Mouse (Mus musculus): ENCODE data around the gene Rho. TPM values are rescaled to one million over a fixed set of nuclear protein-coding genes. Genes with fewer than 3 reads are reported as not detected.

Gene Rho
- polyA plus RNA-seq, 1 experiment, result 0.19 TPM

DNA sequence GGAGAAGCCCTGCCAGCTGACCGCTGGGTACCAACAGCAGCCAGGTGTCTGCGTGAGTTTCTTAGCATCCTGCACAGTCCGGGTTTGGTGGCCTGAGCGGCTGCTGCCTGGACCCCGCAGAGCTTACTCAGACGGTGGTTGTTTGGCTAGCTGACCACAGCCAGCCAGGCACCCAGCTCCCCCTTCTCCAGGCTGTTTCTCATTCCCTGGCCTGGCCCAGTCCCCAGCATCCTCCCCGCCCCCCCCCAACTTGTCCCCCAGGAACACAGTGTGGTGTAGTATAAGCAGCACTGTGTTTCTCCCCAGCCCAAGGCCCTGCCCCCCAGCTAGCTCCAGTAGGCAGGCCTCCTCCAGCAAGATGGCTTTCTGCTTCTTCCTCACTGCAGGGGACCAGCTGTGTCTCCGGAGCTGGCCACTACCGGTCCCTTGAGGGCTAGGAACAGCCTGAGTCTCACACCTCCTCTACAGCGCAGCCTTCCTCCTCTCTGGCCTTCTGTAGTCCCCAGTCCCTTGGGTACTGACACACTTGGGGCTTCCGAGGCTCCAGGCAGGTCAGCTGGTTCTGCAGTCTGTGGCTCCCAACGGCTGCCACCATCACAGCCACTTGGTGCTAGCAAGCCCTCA lies 55.0 kb downstream of the Rho start:
- Histone ChIP-seq H3K36me3 (ENCODE audit: control insufficient read depth, insufficient read depth) (no peaks in the 10 kb centered on the region), H3K27me3 (ENCODE audit: control insufficient read depth, insufficient read depth, insufficient read length) (no peaks in the 10 kb centered on the region), H3ac (ENCODE audit: control insufficient read depth, insufficient read length) (no peak overlapping the region), H3K79me2 (ENCODE audit: control insufficient read depth, insufficient read depth) (peaks cover 30% of the 10 kb centered on the region), H3K4me3 (no peak overlapping the region), H3K4me2 (ENCODE audit: low read depth) (no peak overlapping the region)
- no peak for TF ChIP-seq POLR2A (IDR thresholded peaks at IDR 0.05; ENCODE audit: insufficient read length, low read depth)
- no peak for TF ChIP-seq MAX (IDR thresholded peaks at IDR 0.05; ENCODE audit: low read depth)
- peak in 1 of 3 experiments; percentile 12 for TF ChIP-seq MYOG (IDR thresholded peaks at IDR 0.05; ENCODE audit: control insufficient read depth in 1 of 3, insufficient read depth in 1 of 3, insufficient read length in 2 of 3, low read depth in 2 of 3)
- no peak for TF ChIP-seq TCF3 (IDR thresholded peaks at IDR 0.05; ENCODE audit: insufficient read length, low read depth)
- TF ChIP-seq MYOD1 (IDR thresholded peaks at IDR 0.05; ENCODE audit: control insufficient read depth in 1 of 3, insufficient read length in 2 of 3, low read depth in 2 of 3), result peak in 1 of 3 experiments; percentile 22

DNA sequence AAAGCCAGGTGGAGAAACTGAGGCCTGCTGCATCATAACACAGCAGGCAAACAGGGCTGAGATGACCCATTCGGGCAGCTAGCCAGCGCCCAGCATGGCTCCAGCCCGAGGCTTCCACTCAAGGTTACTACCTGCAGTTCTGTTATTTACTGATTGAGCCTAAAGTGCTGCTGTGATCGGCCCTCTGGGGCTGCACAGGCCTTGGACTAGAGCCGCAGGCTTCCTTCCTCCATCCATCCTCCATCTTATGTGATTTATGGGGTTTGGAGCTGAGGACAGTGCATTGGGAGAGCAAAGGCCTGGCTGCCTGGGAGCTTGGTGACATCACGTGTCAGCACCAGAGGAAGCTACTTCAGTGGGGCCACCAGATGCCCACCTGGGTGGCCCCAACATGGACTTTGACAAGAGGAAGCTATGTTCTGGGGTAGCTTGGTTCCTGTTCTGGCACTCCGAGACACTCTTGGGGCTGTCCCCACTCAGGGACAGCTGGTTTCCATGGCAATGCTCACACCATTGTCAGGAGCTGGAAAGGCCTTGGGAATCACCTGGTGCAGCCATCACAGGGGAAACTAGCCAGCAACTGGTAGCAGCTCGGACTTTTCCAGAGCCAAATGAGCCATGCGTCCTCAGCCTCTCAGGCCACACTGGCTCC lies 55.7 kb downstream of the Rho start:
- TF ChIP-seq SRF (IDR thresholded peaks at IDR 0.05; ENCODE audit: control insufficient read depth, insufficient read length, low read depth) (no peak), USF1 (IDR thresholded peaks at IDR 0.05; ENCODE audit: low read depth) (no peak), MYOD1 (IDR thresholded peaks at IDR 0.05; ENCODE audit: control insufficient read depth in 1 of 3, insufficient read length in 2 of 3, low read depth in 2 of 3) (no peak), TCF12 (IDR thresholded peaks at IDR 0.05; ENCODE audit: insufficient read depth, poor library complexity, severe bottlenecking) (no peak), POLR2A (IDR thresholded peaks at IDR 0.05; ENCODE audit: insufficient read length, low read depth) (no peak), REST (IDR thresholded peaks at IDR 0.05; ENCODE audit: insufficient read depth, insufficient read length) (no peak), MYOG (IDR thresholded peaks at IDR 0.05; ENCODE audit: control insufficient read depth in 1 of 3, insufficient read depth in 1 of 3, insufficient read length in 2 of 3, low read depth in 2 of 3) (no peak), POLR2AphosphoS2 (IDR thresholded peaks at IDR 0.05; ENCODE audit: insufficient read length, low read depth) (no peak), CEBPB (IDR thresholded peaks at IDR 0.05; ENCODE audit: insufficient read depth, poor library complexity, severe bottlenecking) (no peak)
- no peak overlapping the region for H3K4me3 ChIP-seq

DNA sequence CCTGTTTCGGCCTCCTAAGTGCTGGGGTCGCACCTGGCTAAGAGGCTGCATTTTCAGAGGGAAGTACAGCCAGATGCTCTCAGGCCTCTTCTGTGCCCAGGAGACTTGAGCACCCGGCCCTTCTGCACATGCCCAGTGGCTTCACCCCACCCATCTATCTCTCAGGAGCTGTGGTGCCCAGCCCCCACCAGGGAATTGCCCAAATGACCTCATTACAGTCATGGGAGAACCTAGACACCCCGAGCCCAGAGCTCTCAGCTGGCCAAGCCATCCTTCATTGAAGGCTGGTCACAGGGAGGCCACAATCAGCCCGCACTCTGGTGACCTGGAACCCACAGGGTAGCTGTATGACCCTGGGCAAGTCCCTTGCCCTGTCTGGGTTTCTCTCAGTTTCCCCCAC lies 57.5 kb downstream of the Rho start:
- Histone ChIP-seq H3K4me2 (ENCODE audit: low read depth) (peak overlapping the region; percentile 87), H3ac (ENCODE audit: control insufficient read depth, insufficient read length) (no peak overlapping the region), H3K36me3 (ENCODE audit: control insufficient read depth, insufficient read depth) (no peaks in the 10 kb centered on the region), H3K4me3 (no peak overlapping the region), H3K79me2 (ENCODE audit: control insufficient read depth, insufficient read depth) (peaks cover 47% of the 10 kb centered on the region), H3K27me3 (ENCODE audit: control insufficient read depth, insufficient read depth, insufficient read length) (no peaks in the 10 kb centered on the region)
- TF ChIP-seq MYOG (IDR thresholded peaks at IDR 0.05; ENCODE audit: control insufficient read depth in 1 of 3, insufficient read depth in 1 of 3, insufficient read length in 2 of 3, low read depth in 2 of 3) (no peak), SRF (IDR thresholded peaks at IDR 0.05; ENCODE audit: control insufficient read depth, insufficient read length, low read depth) (no peak), E2F4 (IDR thresholded peaks at IDR 0.05; ENCODE audit: insufficient read depth) (no peak), MYOD1 (IDR thresholded peaks at IDR 0.05; ENCODE audit: control insufficient read depth in 1 of 3, insufficient read length in 2 of 3, low read depth in 2 of 3) (no peak), CEBPB (IDR thresholded peaks at IDR 0.05; ENCODE audit: insufficient read depth, poor library complexity, severe bottlenecking) (no peak), MAX (IDR thresholded peaks at IDR 0.05; ENCODE audit: low read depth) (no peak), TCF3 (IDR thresholded peaks at IDR 0.05; ENCODE audit: insufficient read length, low read depth) (no peak), POLR2AphosphoS2 (IDR thresholded peaks at IDR 0.05; ENCODE audit: insufficient read length, low read depth) (no peak), REST (IDR thresholded peaks at IDR 0.05; ENCODE audit: insufficient read depth, insufficient read length) (no peak), TCF12 (IDR thresholded peaks at IDR 0.05; ENCODE audit: insufficient read depth, poor library complexity, severe bottlenecking) (no peak), POLR2A (IDR thresholded peaks at IDR 0.05; ENCODE audit: insufficient read length, low read depth) (no peak), USF1 (IDR thresholded peaks at IDR 0.05; ENCODE audit: low read depth) (no peak)

More for the DNA sequence above, 55.7 kb downstream of the Rho start:
- Histone ChIP-seq H3K36me3 (ENCODE audit: control insufficient read depth, insufficient read depth) (no peaks in the 10 kb centered on the region), H3K4me2 (ENCODE audit: low read depth) (no peak overlapping the region), H3K27me3 (ENCODE audit: control insufficient read depth, insufficient read depth, insufficient read length) (no peaks in the 10 kb centered on the region), H3ac (ENCODE audit: control insufficient read depth, insufficient read length) (no peak overlapping the region), H3K79me2 (ENCODE audit: control insufficient read depth, insufficient read depth) (peaks cover 30% of the 10 kb centered on the region)

DNA sequence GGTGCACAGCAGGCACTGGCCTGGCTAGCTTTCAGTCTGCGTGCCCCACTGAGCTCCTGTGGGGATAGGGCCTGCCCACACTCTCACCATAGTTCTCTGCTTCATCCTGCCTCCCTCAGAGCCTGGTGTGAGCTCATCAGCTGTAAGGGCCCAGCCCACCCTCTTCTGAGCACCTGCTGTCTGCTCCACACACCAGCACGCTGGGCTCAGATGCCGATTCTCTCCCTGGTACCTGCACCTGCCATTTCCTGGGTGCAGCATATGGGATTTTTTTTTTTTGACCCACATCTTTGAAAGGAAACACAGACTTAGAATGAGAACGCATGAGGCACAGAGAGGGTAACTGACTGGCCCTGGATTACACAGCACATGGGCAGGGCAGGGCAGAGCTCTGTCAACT lies 58.1 kb downstream of the Rho start:
- TF ChIP-seq MAX (IDR thresholded peaks at IDR 0.05; ENCODE audit: low read depth) (no peak), MYOG (IDR thresholded peaks at IDR 0.05; ENCODE audit: control insufficient read depth in 1 of 3, insufficient read depth in 1 of 3, insufficient read length in 2 of 3, low read depth in 2 of 3) (peak in 2 of 3 experiments; percentile 67 to 87), CEBPB (IDR thresholded peaks at IDR 0.05; ENCODE audit: insufficient read depth, poor library complexity, severe bottlenecking) (no peak), MYOD1 (IDR thresholded peaks at IDR 0.05; ENCODE audit: control insufficient read depth in 1 of 3, insufficient read length in 2 of 3, low read depth in 2 of 3) (peak in 2 of 3 experiments; percentile 86 to 94), POLR2A (IDR thresholded peaks at IDR 0.05; ENCODE audit: insufficient read length, low read depth) (no peak), TCF3 (IDR thresholded peaks at IDR 0.05; ENCODE audit: insufficient read length, low read depth) (peak; percentile 30), REST (IDR thresholded peaks at IDR 0.05; ENCODE audit: insufficient read depth, insufficient read length) (no peak), POLR2AphosphoS2 (IDR thresholded peaks at IDR 0.05; ENCODE audit: insufficient read length, low read depth) (no peak), E2F4 (IDR thresholded peaks at IDR 0.05; ENCODE audit: insufficient read depth) (no peak)
- Histone ChIP-seq H3K36me3 (ENCODE audit: control insufficient read depth, insufficient read depth) (no peaks in the 10 kb centered on the region), H3K79me2 (ENCODE audit: control insufficient read depth, insufficient read depth) (peaks cover 49% of the 10 kb centered on the region), H3K27me3 (ENCODE audit: control insufficient read depth, insufficient read depth, insufficient read length) (no peaks in the 10 kb centered on the region), H3K4me2 (ENCODE audit: low read depth) (peak overlapping the region; percentile 87), H3K4me3 (no peak overlapping the region), H3ac (ENCODE audit: control insufficient read depth, insufficient read length) (no peak overlapping the region)

Other genes with a start within 250 kb of the Rho start
- gene Tmem40, start 169.3 kb upstream of the Rho start, polyA plus RNA-seq (2012; fragmentation: generic; extraction: Trizol), result 0.37 TPM
- 31.3 TPM for gene Cand2, start 157.2 kb upstream of the Rho start, polyA plus RNA-seq (2012; fragmentation: generic; extraction: Trizol)
- 4,367 TPM for gene Rpl32, start 123.0 kb upstream of the Rho start, polyA plus RNA-seq (2012; fragmentation: generic; extraction: Trizol)
- not detected for gene Efcab12, start 93.3 kb upstream of the Rho start, polyA plus RNA-seq (2012; fragmentation: generic; extraction: Trizol)
- 0.56 TPM for gene Mbd4, start 78.4 kb upstream of the Rho start, polyA plus RNA-seq (2012; fragmentation: generic; extraction: Trizol)
- gene Ift122, start 78.3 kb upstream of the Rho start, polyA plus RNA-seq (2012; fragmentation: generic; extraction: Trizol), result 21.4 TPM
- not detected for gene H1foo, start 13.2 kb downstream of the Rho start, polyA plus RNA-seq (2012; fragmentation: generic; extraction: Trizol)
- 39.4 TPM for gene Plxnd1, start 63.3 kb downstream of the Rho start, polyA plus RNA-seq (2012; fragmentation: generic; extraction: Trizol)